Mouse (Mus musculus): ENCODE results near the gene Itpa. TPM values are rescaled to one million over a fixed set of nuclear protein-coding genes. Genes with fewer than 3 reads are reported as not detected.

Itpa gene
- polyA plus RNA-seq, 1 experiment from 2014 or later, result 156 TPM

GRCm38 (mm10) chr2:130730746-130731145 is 63.3 kb downstream of the Itpa start:
- WGBS, result 88% methylated on average over 9 of the region's 9 CpGs
- no peak for ATAC-seq (ENCODE audit: low FRiP score)

More at GRCm38 (mm10) chr2:130730746-130731145, 63.3 kb downstream of the Itpa start:
- Histone ChIP-seq H3K4me1 (ENCODE audit: control insufficient read depth, insufficient read depth, low read length) (no peaks in the 10 kb centered on the region), H3K9me3 (ENCODE audit: control insufficient read depth, low read length) (no peaks in the 10 kb centered on the region), H3K27me3 (ENCODE audit: control insufficient read depth, insufficient read depth, low read length) (no peaks in the 10 kb centered on the region), H3K27ac (ENCODE audit: low read depth, low read length) (no peak overlapping the region), H3K4me2 (no peak overlapping the region), H3K36me3 (ENCODE audit: control insufficient read depth, insufficient read depth, low read length) (peaks cover 26% of the 10 kb centered on the region; the same call in 1 of the 2 replicates), H3K9ac (ENCODE audit: low read length) (no peak overlapping the region), H3K4me3 (ENCODE audit: low read depth, low read length) (no peak overlapping the region)
- DNase-seq (ENCODE audit: low spot score, missing footprints), result no peak

Other genes with a start within 250 kb of the Itpa start
- gene Vps16, start 243.3 kb upstream of the Itpa start, polyA plus RNA-seq (2014; fragmentation: Nextera tagmentation; extraction: Ambion mirVana), result 83.7 and 91.7 TPM in 2 replicates
- 7.5 and 8.0 TPM in 2 replicates for gene Pced1a, start 242.9 kb upstream of the Itpa start, polyA plus RNA-seq (2014; fragmentation: Nextera tagmentation; extraction: Ambion mirVana)
- 109 and 111 TPM in 2 replicates for gene Ptpra, start 217.3 kb upstream of the Itpa start, polyA plus RNA-seq (2014; fragmentation: Nextera tagmentation; extraction: Ambion mirVana)
- gene Mrps26, start 103.9 kb upstream of the Itpa start, polyA plus RNA-seq (2014; fragmentation: Nextera tagmentation; extraction: Ambion mirVana), result 75.2 and 78.6 TPM in 2 replicates
- not detected in 2 replicates for gene Oxt, start 91.4 kb upstream of the Itpa start, polyA plus RNA-seq (2014; fragmentation: Nextera tagmentation; extraction: Ambion mirVana)
- gene Avp, start 85.1 kb upstream of the Itpa start, polyA plus RNA-seq (2014; fragmentation: Nextera tagmentation; extraction: Ambion mirVana), result not detected in 2 replicates
- gene Fastkd5, start 37.6 kb upstream of the Itpa start, polyA plus RNA-seq (2014; fragmentation: Nextera tagmentation; extraction: Ambion mirVana), result 19.7 and 23.3 TPM in 2 replicates
- 16.6 and 18.4 TPM in 2 replicates for gene Ubox5, start 37.6 kb upstream of the Itpa start, polyA plus RNA-seq (2014; fragmentation: Nextera tagmentation; extraction: Ambion mirVana)
- 1.1 and 1.4 TPM in 2 replicates for gene Lzts3, start 24.8 kb upstream of the Itpa start, polyA plus RNA-seq (2014; fragmentation: Nextera tagmentation; extraction: Ambion mirVana)
- 37.6 and 46.7 TPM in 2 replicates for gene Ddrgk1, start 3.0 kb upstream of the Itpa start, polyA plus RNA-seq (2014; fragmentation: Nextera tagmentation; extraction: Ambion mirVana)
- 0.40 and 0.42 TPM in 2 replicates for gene Slc4a11, start 29.9 kb downstream of the Itpa start, polyA plus RNA-seq (2014; fragmentation: Nextera tagmentation; extraction: Ambion mirVana)
- gene 4930402H24Rik, start 238.8 kb downstream of the Itpa start, polyA plus RNA-seq (2014; fragmentation: Nextera tagmentation; extraction: Ambion mirVana), result 49.6 and 54.8 TPM in 2 replicates
- gene Atrn, start 238.9 kb downstream of the Itpa start, polyA plus RNA-seq (2014; fragmentation: Nextera tagmentation; extraction: Ambion mirVana), result 9.2 and 9.9 TPM in 2 replicates

Data from midbrain, embryonic 11.5 days (tissue).